Mouse (Mus musculus): ENCODE results near the gene Cdkl5.

- TF ChIP-seq CTCF (IDR thresholded peaks at IDR 0.05; ENCODE audit: low read depth) (no peak), EP300 (IDR thresholded peaks at IDR 0.05; ENCODE audit: low read depth) (no peak)
These were observed 249.1 kb downstream of the Cdkl5 start for GRCm38 (mm10) chrX:160745399-160745798.

All from heart, postnatal 0 days (tissue).